Mouse (Mus musculus) spleen, adult 18-20 months (tissue): ENCODE data around the gene Wnt4.
A peak's percentile ranks its signal among the peaks of the same experiment; 100 is the strongest.

Experiments
- DNase-seq, 2 experiments: peaks; one replicate each; pipeline ENCODE4 v3.0.0; 2022; ENCODE audit warnings: mixed read lengths in 2 of 2

Wnt4 gene

GRCm38 (mm10) chr4:137308377-137308776, 31.1 kb downstream of the Wnt4 start:
- no peak for DNase-seq

- DNase-seq, result no peak
Measured at GRCm38 (mm10) chr4:137313511-137313910, 36.2 kb downstream of the Wnt4 start.

GRCm38 (mm10) chr4:137314561-137314960, 37.3 kb downstream of the Wnt4 start:
- DNase-seq, result no peak

GRCm38 (mm10) chr4:137315061-137315460, 37.8 kb downstream of the Wnt4 start:
- no peak for DNase-seq

- no peak for DNase-seq
Measured at GRCm38 (mm10) chr4:137316027-137316770, 38.9 kb downstream of the Wnt4 start.

- no peak for DNase-seq
Measured at GRCm38 (mm10) chr4:137324926-137325325, 47.6 kb downstream of the Wnt4 start.

GRCm38 (mm10) chr4:137326494-137326893, 49.2 kb downstream of the Wnt4 start:
- DNase-seq, result no peak

GRCm38 (mm10) chr4:137332051-137332450, 54.8 kb downstream of the Wnt4 start:
- no peak for DNase-seq

GRCm38 (mm10) chr4:137336468-137336867, 59.2 kb downstream of the Wnt4 start:
- DNase-seq, result no peak

- DNase-seq, result no peak
Measured at GRCm38 (mm10) chr4:137339415-137339814, 62.1 kb downstream of the Wnt4 start.

- DNase-seq, result no peak
Measured at GRCm38 (mm10) chr4:137342816-137343215, 65.5 kb downstream of the Wnt4 start.

- DNase-seq, result no peak
Measured at GRCm38 (mm10) chr4:137345112-137345511, 67.8 kb downstream of the Wnt4 start.

GRCm38 (mm10) chr4:137345790-137346189, 68.5 kb downstream of the Wnt4 start:
- peak in 1 of 2 experiments; percentile 29 for DNase-seq
